Mouse (Mus musculus) testis, adult 2 months (tissue): ENCODE data around the gene Msh2. TPM values are rescaled to one million over a fixed set of nuclear protein-coding genes. Genes with fewer than 3 reads are reported as not detected.
A peak's percentile ranks its signal among the peaks of the same experiment; 100 is the strongest.
"Not testable (repeated sequence)": the region's sequence is repeated elsewhere in the genome, so short reads cannot be mapped to it uniquely, and the experiment has no call there.

ENCODE experiments used
- H3K27ac ChIP-seq: fragments of 200-500 bp; 2 replicates; pipeline ENCODE4 v1.5.1; 2012; ENCODE audit warnings: low read depth, low read length; ENCODE audit not compliant: control insufficient read depth, insufficient read depth
- H3K27me3 ChIP-seq: fragments of 200-500 bp; 2 replicates; pipeline ENCODE4 v1.6.1; 2012; ENCODE audit warnings: mild to moderate bottlenecking, low read length, moderate library complexity; ENCODE audit not compliant: control insufficient read depth, insufficient read depth
- H3K36me3 ChIP-seq: fragments of 200-500 bp; 2 replicates; pipeline ENCODE4 v1.6.1; 2012; ENCODE audit warnings: mild to moderate bottlenecking, low read length; ENCODE audit not compliant: control insufficient read depth, insufficient read depth
- H3K4me1 ChIP-seq: fragments of 200-500 bp; 2 replicates; pipeline ENCODE4 v1.6.1; 2012; ENCODE audit warnings: low read length; ENCODE audit not compliant: control insufficient read depth, insufficient read depth
- H3K4me3 ChIP-seq: fragments of 200-500 bp; 2 replicates; pipeline ENCODE4 v1.5.1; 2012; ENCODE audit warnings: low read depth, mild to moderate bottlenecking, low read length, moderate library complexity, mixed read lengths; ENCODE audit not compliant: control insufficient read depth
- CTCF ChIP-seq: fragments of 200-500 bp; IDR thresholded peaks from 2 replicates; pipeline ENCODE4 v1.5.1; 2012; ENCODE audit warnings: low read depth, mild to moderate bottlenecking, inconsistent platforms, low read length, moderate library complexity; ENCODE audit not compliant: control insufficient read depth, insufficient read depth, insufficient replicate concordance
- POLR2A ChIP-seq: fragments of 200-500 bp; IDR thresholded peaks from 2 replicates; pipeline ENCODE4 v1.6.1; 2012; ENCODE audit warnings: low read depth, mild to moderate bottlenecking, inconsistent platforms, low read length, moderate library complexity; ENCODE audit not compliant: control insufficient read depth
- polyA plus RNA-seq: library from polyadenylated mRNA; depleted of rRNA; stranded (reverse); fragments of >200 nt; gene quantifications from 2 replicates; pipeline ENCODE4 v1.2.3, GENCODE M21; 2012

Gene Msh2
- polyA plus RNA-seq, 1 experiment, result 4.0 TPM

DNA sequence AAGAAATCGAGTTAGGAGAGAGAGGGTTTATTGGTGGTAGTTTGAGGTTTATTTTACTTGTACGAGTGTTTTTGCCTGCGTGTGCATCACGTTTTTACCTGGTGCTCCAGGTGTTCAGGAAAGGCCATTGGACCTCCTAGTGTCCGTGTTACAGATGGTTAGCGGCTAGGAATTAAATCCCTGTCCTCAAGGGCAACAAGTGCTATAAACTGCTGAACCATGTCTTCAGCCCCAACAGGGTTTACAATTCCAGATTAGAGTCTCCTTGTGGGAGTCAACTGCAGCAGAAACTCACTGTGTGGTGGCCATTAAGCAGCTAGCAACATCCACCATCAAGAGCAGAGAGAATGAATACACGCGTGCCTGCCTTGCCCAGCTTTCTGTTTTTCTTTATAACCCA, 29.4 kb upstream of the Msh2 start:
- H3K4me3 ChIP-seq, result peak overlapping the region; percentile 51
- no peaks in the 10 kb centered on the region for H3K4me1 ChIP-seq
- TF ChIP-seq CTCF, result no peak
- TF ChIP-seq POLR2A, result no peak
- H3K36me3 ChIP-seq, result no peaks in the 10 kb centered on the region; the same call in 1 of the 2 replicates
- no peak overlapping the region for H3K27ac ChIP-seq
- H3K27me3 ChIP-seq, result no peaks in the 10 kb centered on the region

DNA sequence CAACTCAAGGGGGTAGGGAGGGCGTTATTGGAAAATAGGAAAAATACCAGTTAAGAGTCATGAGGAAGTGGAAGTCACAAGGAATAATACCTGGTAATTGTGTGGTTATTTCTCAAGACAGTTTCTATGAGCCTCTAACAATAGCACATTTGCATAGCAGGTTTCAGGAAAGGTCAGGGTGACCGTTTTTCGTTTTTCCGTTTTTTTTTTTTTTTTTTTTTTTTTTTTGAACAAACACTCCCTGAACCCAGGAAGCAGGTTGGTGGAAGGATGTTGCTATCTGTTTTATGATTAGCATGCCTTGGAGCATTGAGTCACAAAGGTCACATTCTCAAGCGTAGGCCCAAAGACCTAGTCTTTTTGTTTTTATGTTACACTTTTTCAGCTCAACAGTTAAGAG, 16.5 kb upstream of the Msh2 start:
- H3K4me1 ChIP-seq, H3K4me3 ChIP-seq, H3K36me3 ChIP-seq, H3K27ac ChIP-seq, H3K27me3 ChIP-seq: not testable (repeated sequence)

DNA sequence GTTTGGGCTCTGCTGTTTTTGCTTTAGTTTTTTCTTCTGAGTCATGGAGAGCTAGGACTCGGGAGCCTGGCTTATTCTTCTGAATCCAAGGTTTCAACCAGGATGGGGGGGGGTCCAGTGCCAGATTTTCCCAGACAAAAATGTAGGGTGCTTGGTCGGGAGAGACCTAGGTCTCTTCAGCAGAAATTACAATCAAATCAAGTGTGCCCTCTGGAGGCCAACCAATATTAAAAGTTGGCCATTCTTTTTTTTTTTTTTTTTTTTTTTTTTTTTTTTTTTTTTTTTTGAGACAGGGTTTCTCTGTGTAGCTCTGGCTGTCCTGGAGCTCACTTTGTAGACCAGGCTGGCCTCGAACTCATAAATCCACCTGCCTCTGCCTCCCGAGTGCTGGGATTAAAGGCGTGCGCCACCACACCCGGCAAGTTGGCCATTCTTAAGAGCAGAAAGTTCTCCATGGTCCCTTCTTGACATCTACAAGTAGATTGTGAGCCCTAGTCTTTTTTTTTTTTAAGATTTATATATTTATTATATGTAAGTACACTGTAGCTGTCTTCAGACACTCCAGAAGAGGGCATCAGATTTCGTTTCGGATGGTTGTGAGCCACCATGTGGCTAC, 10.1 kb upstream of the Msh2 start:
- H3K4me3 ChIP-seq, H3K27me3 ChIP-seq, H3K27ac ChIP-seq, H3K4me1 ChIP-seq, H3K36me3 ChIP-seq: not testable (repeated sequence)

DNA sequence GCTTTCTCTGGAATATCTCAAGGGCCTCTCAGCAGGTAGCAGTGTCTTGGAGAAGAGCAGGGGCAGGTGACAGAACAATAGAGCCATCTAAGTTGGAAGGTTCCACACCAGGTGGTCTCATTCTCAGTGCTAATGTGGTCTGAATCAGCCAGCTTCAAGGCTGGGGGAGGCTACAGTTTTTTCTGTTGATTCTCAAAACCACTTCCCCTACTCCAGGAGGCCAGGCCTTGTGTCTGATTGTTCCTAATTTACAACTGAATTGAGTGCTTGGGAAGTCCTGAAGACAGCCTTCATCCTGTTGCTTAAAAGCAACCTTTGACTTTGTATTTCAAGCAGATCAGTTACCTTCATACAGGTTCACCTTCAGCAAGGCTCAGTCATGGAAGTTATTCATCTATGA, 7.9 kb upstream of the Msh2 start:
- H3K27ac ChIP-seq, result no peak overlapping the region
- no peaks in the 10 kb centered on the region for H3K27me3 ChIP-seq
- H3K4me3 ChIP-seq, result no peak overlapping the region
- TF ChIP-seq CTCF, result no peak
- H3K36me3 ChIP-seq, result no peaks in the 10 kb centered on the region
- H3K4me1 ChIP-seq, result no peaks in the 10 kb centered on the region

DNA sequence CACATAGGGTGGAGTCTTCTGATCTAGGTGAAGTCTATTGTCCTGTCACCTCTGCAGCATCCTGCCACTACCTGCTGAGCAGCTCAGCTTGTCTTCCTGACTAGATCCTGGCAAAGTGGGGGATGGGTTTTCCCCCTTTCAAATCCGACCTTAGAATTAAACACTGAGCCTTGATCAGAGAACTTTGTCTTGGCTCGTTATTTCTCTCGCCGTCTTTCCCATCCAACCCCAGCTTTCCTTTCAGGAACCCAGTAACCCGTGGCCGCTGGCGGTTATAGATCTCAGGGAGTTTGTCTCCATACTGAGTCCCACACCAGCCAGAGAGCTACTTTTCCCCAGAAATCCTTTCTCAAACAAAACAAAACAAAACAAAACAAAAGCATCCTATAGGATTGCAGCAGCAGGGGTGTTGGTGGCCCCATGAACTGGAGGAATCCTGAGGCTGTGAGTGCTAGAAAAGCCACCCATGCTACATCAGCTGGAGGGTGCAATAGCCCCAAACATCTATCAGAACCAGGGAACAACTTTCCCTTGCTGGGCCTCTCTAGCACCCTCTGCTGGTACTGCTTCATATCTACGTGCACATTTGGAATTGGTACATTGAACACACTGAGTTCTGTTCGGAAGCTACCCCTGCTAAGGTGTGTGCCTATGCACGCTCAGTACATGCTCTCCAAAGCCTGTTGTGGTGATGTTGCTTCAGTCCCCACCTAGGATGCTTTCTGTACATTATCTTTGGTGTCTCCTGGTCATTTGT, 6.9 kb upstream of the Msh2 start:
- no peak overlapping the region for H3K27ac ChIP-seq
- H3K27me3 ChIP-seq, result no peaks in the 10 kb centered on the region

DNA sequence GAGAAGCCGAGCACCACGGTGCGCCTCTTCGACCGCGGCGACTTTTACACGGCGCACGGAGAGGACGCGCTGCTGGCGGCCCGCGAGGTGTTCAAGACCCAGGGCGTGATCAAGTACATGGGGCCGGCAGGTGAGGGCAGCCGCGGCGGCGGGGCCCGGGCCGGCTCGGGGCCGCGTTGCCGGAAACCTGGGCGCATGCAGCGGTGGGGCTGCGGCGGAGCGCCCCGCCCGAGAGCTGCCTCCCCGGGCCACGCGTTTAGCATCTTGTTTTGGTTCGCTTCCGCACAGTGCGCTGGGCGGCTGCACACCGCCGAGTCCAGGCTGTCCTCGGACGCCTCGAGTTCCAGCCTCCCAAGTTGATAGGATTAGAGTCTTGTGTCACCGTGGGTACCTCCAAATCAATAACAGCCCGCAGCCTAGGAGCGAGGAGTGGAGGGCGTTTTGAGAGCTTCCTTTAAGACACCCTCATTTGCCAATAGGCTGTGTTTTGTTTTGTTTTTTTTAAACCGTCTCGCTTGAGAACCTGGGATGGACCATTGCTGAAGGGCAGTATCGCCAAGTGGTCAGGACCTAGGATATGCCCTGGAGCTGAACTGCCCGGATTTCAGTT, 652 bp downstream of the Msh2 start:
- Histone ChIP-seq H3K4me1 (peaks cover 2% of the 10 kb centered on the region; the same call in 1 of the 2 replicates), H3K4me3 (peak overlapping the region; percentile 93), H3K27me3 (no peaks in the 10 kb centered on the region), H3K36me3 (no peaks in the 10 kb centered on the region), H3K27ac (peak overlapping the region; percentile 19)
- TF ChIP-seq CTCF (no peak), POLR2A (no peak)

More for the DNA sequence above, 6.9 kb upstream of the Msh2 start:
- H3K36me3 ChIP-seq, result no peaks in the 10 kb centered on the region
- no peaks in the 10 kb centered on the region for H3K4me1 ChIP-seq
- TF ChIP-seq CTCF (peak; percentile 54; the same call in 1 of the 2 replicates), POLR2A (no peak)
- H3K4me3 ChIP-seq, result no peak overlapping the region

DNA sequence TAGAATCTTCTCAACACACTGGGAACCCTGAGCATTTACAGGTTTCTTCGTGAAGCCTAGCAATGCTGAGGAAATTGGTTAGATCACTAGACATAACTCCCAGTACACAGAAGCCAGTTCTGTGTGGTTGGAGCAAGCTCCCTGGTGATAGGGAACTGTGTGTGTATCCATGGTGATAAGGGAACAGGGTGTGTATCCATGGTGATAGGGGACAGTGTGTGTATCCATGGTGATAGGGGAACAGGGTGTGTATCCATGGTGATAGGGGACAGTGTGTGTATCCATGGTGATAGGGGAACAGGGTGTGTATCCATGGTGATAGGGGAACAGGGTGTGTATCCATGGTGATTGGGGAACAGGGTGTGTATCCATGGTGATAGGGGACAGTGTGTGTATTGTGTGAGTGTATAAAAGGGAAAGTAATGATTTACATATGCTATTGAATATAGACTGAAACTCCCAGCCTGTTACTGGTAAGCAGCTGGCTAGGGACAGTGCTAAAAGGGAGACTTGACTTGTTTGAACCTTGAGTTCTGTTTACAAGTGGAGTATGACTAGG, 4.9 kb downstream of the Msh2 start:
- H3K36me3 ChIP-seq, H3K4me1 ChIP-seq, H3K4me3 ChIP-seq, H3K27me3 ChIP-seq, H3K27ac ChIP-seq: not testable (repeated sequence)
